Mouse (Mus musculus) CH12.LX (cell line): ENCODE data around the gene Agap1. TPM values are rescaled to one million over a fixed set of nuclear protein-coding genes. Genes with fewer than 3 reads are reported as not detected.

ENCODE experiments used
- DNase-seq: peaks from one replicate; pipeline ENCODE4 v3.0.0-alpha.2; 2013; ENCODE audit errors: extremely low read depth
- H3K27ac ChIP-seq: 2 replicates; pipeline ENCODE4 v1.5.1; 2012; ENCODE audit warnings: low read depth, mild to moderate bottlenecking, control low read depth, moderate library complexity; ENCODE audit not compliant: insufficient read depth
- H3K27me3 ChIP-seq: replicated peaks from 2 replicates; pipeline ENCODE3; 2012; ENCODE audit warnings: inconsistent platforms
- H3K36me3 ChIP-seq, 2 experiments: replicated peaks in 1 of 2; 2 replicates each; pipeline versions ENCODE3 to v1.6.1; 2012; ENCODE audit warnings: inconsistent platforms in 1 of 2, low read length in 1 of 2, mild to moderate bottlenecking in 1 of 2, mixed read lengths in 1 of 2, moderate library complexity in 1 of 2; ENCODE audit not compliant: control insufficient read depth in 1 of 2, insufficient read depth in 1 of 2
- H3K4me1 ChIP-seq, 2 experiments: 2 replicates each; pipeline ENCODE4 v1.6.1; 2012; ENCODE audit warnings: inconsistent platforms in 1 of 2, moderate library complexity in 1 of 2; ENCODE audit not compliant: insufficient read depth in 2 of 2, control insufficient read depth in 1 of 2
- H3K4me2 ChIP-seq: 2 replicates; pipeline ENCODE4 v1.6.1; 2012; ENCODE audit warnings: low read depth, mild to moderate bottlenecking, control low read depth; ENCODE audit not compliant: poor library complexity, insufficient read depth, severe bottlenecking
- H3K4me3 ChIP-seq, 3 experiments: fragments of 150-350 bp in 1 of 3; sonication (generic) in 1 of 3; replicated peaks in 1 of 3; 2 replicates each; pipeline versions ENCODE3 to v1.5.1; 2011 to 2012; ENCODE audit warnings: low read depth in 2 of 3, low read length in 2 of 3, mild to moderate bottlenecking in 2 of 3, moderate library complexity in 2 of 3, control low read depth in 1 of 3, improper control_type of control experiment in 1 of 3, inconsistent platforms in 1 of 3, mixed read lengths in 1 of 3; ENCODE audit not compliant: poor library complexity in 1 of 3
- H3K79me2 ChIP-seq: replicated peaks from 2 replicates; pipeline ENCODE4 v1.6.1; 2012; ENCODE audit warnings: mild to moderate bottlenecking, moderate library complexity; ENCODE audit not compliant: control insufficient read depth, poor library complexity, insufficient read depth, severe bottlenecking; ENCODE audit errors: extremely low read depth
- H3K9ac ChIP-seq: 2 replicates; pipeline ENCODE4 v1.6.1; 2012; ENCODE audit warnings: low read depth, mild to moderate bottlenecking, control low read depth, moderate library complexity; ENCODE audit not compliant: insufficient read depth
- H3K9me3 ChIP-seq: replicated peaks from 2 replicates; pipeline ENCODE3; 2012; ENCODE audit warnings: low read length, inconsistent platforms, mixed read lengths
- BHLHE40 ChIP-seq: IDR thresholded peaks from 2 replicates; pipeline ENCODE4 v1.6.1; 2011; ENCODE audit warnings: mild to moderate bottlenecking, low read depth, low read length, improper control_type of control experiment
- CHD2 ChIP-seq: IDR thresholded peaks from 2 replicates; pipeline ENCODE4 v1.6.1; 2011; ENCODE audit warnings: low read length, improper control_type of control experiment
- ELF1 ChIP-seq: IDR thresholded peaks from 2 replicates; pipeline ENCODE4 v1.6.1; 2014; ENCODE audit warnings: low read depth, mild to moderate bottlenecking, inconsistent platforms, low read length, improper control_type of control experiment
- EP300 ChIP-seq: IDR thresholded peaks from 2 replicates; pipeline ENCODE4 v1.6.1; 2011; ENCODE audit warnings: low read length, improper control_type of control experiment
- GABPA ChIP-seq: IDR thresholded peaks from 2 replicates; pipeline ENCODE4 v1.6.1; 2012; ENCODE audit warnings: low read depth, low read length, improper control_type of control experiment, inconsistent platforms; ENCODE audit not compliant: insufficient replicate concordance
- JUND ChIP-seq: conservative IDR thresholded peaks from 2 replicates; pipeline ENCODE4 v1.6.1; 2011; ENCODE audit warnings: low read depth, low read length, improper control_type of control experiment
- KAT2A ChIP-seq: IDR thresholded peaks from 2 replicates; pipeline ENCODE4 v1.6.1; 2012; ENCODE audit warnings: low read length, improper control_type of control experiment, inconsistent platforms; ENCODE audit not compliant: insufficient replicate concordance
- MAX ChIP-seq: IDR thresholded peaks from 2 replicates; pipeline ENCODE4 v1.6.1; 2011; ENCODE audit warnings: low read length, improper control_type of control experiment
- MAZ ChIP-seq: IDR thresholded peaks from 2 replicates; pipeline ENCODE4 v1.6.1; 2012; ENCODE audit warnings: low read depth, mild to moderate bottlenecking, inconsistent platforms, low read length, improper control_type of control experiment, moderate library complexity
- MXI1 ChIP-seq: IDR thresholded peaks from 2 replicates; pipeline ENCODE4 v1.6.1; 2011; ENCODE audit warnings: mild to moderate bottlenecking, low read depth, low read length, improper control_type of control experiment
- MYC ChIP-seq: IDR thresholded peaks from 2 replicates; pipeline ENCODE4 v1.6.1; 2011; ENCODE audit warnings: low read depth, mild to moderate bottlenecking, improper control_type of control experiment, low read length
- NRF1 ChIP-seq: IDR thresholded peaks from 2 replicates; pipeline ENCODE4 v1.6.1; 2014; ENCODE audit warnings: low read depth, mild to moderate bottlenecking, inconsistent platforms, low read length, improper control_type of control experiment, moderate library complexity
- POLR2A ChIP-seq: IDR thresholded peaks from 2 replicates; pipeline ENCODE4 v1.6.1; 2011; ENCODE audit warnings: low read depth, mild to moderate bottlenecking, improper control_type of control experiment, low read length
- RCOR1 ChIP-seq: conservative IDR thresholded peaks from 2 replicates; pipeline ENCODE4 v1.6.1; 2012; ENCODE audit warnings: low read depth, mild to moderate bottlenecking, inconsistent platforms, low read length, improper control_type of control experiment
- SIN3A ChIP-seq: IDR thresholded peaks from 2 replicates; pipeline ENCODE4 v1.6.1; 2012; ENCODE audit warnings: low read length, improper control_type of control experiment, inconsistent platforms
- SMC3 ChIP-seq: IDR thresholded peaks from 2 replicates; pipeline ENCODE4 v1.6.1; 2011; ENCODE audit warnings: low read depth, low read length, improper control_type of control experiment
- TBP ChIP-seq: conservative IDR thresholded peaks from 2 replicates; pipeline ENCODE4 v1.6.1; 2011; ENCODE audit warnings: low read depth, low read length, improper control_type of control experiment
- USF1 ChIP-seq: IDR thresholded peaks from 2 replicates; pipeline ENCODE4 v1.6.1; 2014; ENCODE audit warnings: low read depth, mild to moderate bottlenecking, inconsistent platforms, low read length, improper control_type of control experiment
- ZC3H11A ChIP-seq: IDR thresholded peaks from 2 replicates; pipeline ENCODE4 v1.6.1; 2012; ENCODE audit warnings: low read depth, mild to moderate bottlenecking, inconsistent platforms, low read length, improper control_type of control experiment
- ZKSCAN1 ChIP-seq: IDR thresholded peaks from 2 replicates; pipeline ENCODE4 v1.6.1; 2012; ENCODE audit warnings: low read depth, inconsistent platforms, low read length, improper control_type of control experiment, borderline replicate concordance
- dilution Hi-C: fragments of 300-500 bp; cut with MboI; formaldehyde crosslinking; loops from 2 replicates; pipeline ENCODE4 v1.14.3; 2020; ENCODE audit warnings: low sequenced_read_pairs; ENCODE audit not compliant: extremely low pct_unique_long_range_greater_than_20kb, extremely low pct_ligation_motif_present
- in situ Hi-C: fragments of 300-500 bp; cut with MboI; formaldehyde crosslinking; loops from 3 replicates; pipeline ENCODE4 v1.14.3; 2019; ENCODE audit warnings: low sequenced_read_pairs, low pct_ligation_motif_present, low pct_unique_long_range_greater_than_20kb, mixed read lengths
- polyA plus RNA-seq: library from polyadenylated mRNA; unstranded; fragments of >175 nt; gene quantifications from 2 replicates; pipeline ENCODE4 v1.2.1, GENCODE M21; 2012; ENCODE audit warnings: low read depth; ENCODE audit not compliant: insufficient read length
- total RNA-seq, 2 experiments: library from RNA; depleted of rRNA; stranded (reverse); fragments of 300-350 nt in 1 of 2; fragments of >200 nt in 1 of 2; gene quantifications; 2 replicates each; pipeline ENCODE4 v1.2.3; 2012 to 2014

Gene Agap1
- total and polyA plus RNA-seq, 3 experiments, result not detected

DNA sequence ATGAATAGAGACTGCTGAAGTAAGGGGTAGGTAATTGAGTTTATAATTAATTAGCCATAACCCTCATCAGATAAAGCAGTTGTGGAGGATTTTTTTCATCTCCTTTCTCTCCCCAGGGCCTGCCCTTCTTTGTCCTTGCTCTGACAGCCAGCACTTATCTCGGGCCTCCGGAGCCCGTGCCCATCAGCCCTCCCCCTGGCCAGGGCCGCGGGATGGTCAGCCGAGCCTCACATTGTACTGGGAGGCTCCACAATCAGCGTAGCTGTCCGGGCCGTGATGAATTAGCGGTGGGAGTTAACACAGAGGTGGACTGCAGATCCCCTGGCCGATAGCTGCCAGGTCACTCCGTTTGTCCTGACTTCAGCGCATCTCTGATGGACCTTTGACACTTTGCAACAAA is 248.7 kb downstream of the Agap1 start:
- H3K79me2 ChIP-seq, result no peaks in the 10 kb centered on the region
- H3K4me3 ChIP-seq, result no peak overlapping the region
- TF ChIP-seq CHD2 (no peak), KAT2A (no peak), NRF1 (no peak), ZKSCAN1 (no peak), MYC (no peak)
- TF ChIP-seq, all 38 proteins: peak for 0
- DNase-seq, result no peak
- H3K9ac ChIP-seq, result no peak overlapping the region
- H3K4me2 ChIP-seq, result no peak overlapping the region
- H3K9me3 ChIP-seq, result peaks cover 91% of the 10 kb centered on the region
- dilution Hi-C loops, result no loop called here
- H3K27me3 ChIP-seq, result no peaks in the 10 kb centered on the region
- no peaks in the 10 kb centered on the region for H3K36me3 ChIP-seq
- no peak overlapping the region for H3K27ac ChIP-seq
- in situ Hi-C loops, result no loop called here
- H3K4me1 ChIP-seq, result no peaks in the 10 kb centered on the region

- TF ChIP-seq BHLHE40 (no peak), RCOR1 (no peak), JUND (no peak), SIN3A (no peak), MXI1 (no peak), MAZ (no peak), GABPA (no peak), POLR2A (no peak)
- no peak for DNase-seq
- Histone ChIP-seq H3K27ac (no peak overlapping the region), H3K27me3 (no peaks in the 10 kb centered on the region), H3K4me2 (no peak overlapping the region), H3K9me3 (peaks cover 91% of the 10 kb centered on the region), H3K4me1 (no peaks in the 10 kb centered on the region), H3K4me3 (no peak overlapping the region), H3K36me3 (no peaks in the 10 kb centered on the region), H3K79me2 (no peaks in the 10 kb centered on the region), H3K9ac (no peak overlapping the region)
- dilution Hi-C loops (no loop called here), in situ Hi-C loops (no loop called here)
Measured at GRCm38 (mm10) chr1:89705670-89706069, 251.1 kb downstream of the Agap1 start.

DNA sequence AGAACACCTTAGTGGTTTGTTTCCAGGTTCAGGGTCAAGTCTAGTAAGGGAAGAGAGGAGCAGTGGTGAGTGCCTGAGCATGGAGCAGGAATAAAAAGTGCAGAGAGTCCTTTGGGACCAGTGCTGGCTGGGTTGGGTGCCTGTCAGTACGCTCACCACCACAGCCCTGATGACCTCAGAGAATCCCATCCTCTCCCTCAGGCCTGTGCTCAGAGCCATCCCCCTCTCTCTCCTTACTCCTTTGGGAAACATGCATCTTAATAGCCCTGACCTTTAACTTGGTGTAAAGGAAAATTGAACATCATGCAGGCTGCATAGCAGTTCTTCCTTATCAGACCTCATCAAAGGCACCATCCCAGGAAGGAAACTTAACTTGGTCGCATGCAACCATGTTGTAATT is 252.3 kb downstream of the Agap1 start:
- Histone ChIP-seq H3K4me3 (no peak overlapping the region), H3K4me2 (no peak overlapping the region), H3K9me3 (peaks cover 91% of the 10 kb centered on the region), H3K79me2 (no peaks in the 10 kb centered on the region), H3K36me3 (no peaks in the 10 kb centered on the region), H3K9ac (no peak overlapping the region), H3K27ac (no peak overlapping the region), H3K27me3 (no peaks in the 10 kb centered on the region), H3K4me1 (no peaks in the 10 kb centered on the region)
- dilution Hi-C loops (no loop called here), in situ Hi-C loops (no loop called here)
- TF ChIP-seq RCOR1 (no peak), EP300 (no peak), ZC3H11A (no peak), ELF1 (no peak), NRF1 (no peak), TBP (no peak), MAX (no peak), JUND (no peak), SMC3 (no peak), USF1 (no peak)
- DNase-seq, result no peak
